Mouse (Mus musculus): Measurements from ENCODE around the gene Fgfr2.

DNA sequence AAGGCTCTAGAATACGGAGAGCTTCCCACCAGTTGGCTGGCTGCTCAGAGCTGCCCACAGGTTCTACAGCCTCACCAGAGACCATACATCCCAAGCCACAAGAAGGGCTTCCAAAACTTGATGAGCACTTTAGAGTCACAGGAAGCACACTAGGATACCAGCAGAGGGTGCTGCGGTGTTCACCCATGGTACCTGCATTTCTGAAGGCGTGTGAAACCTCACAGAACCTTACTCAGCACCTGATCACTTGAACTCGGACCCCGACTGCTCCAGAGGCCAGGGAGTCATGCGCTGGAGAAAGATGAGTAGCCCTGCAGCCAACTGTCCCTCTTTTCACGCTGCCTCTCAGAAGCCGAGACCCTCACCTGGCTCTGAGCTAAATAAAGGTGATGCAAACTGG lies 129.0 kb downstream of the Fgfr2 start:
- TF ChIP-seq CTCF (IDR thresholded peaks at IDR 0.05; ENCODE audit: low read depth): peak; percentile 20; the same call in 1 of the 2 replicates
- TF ChIP-seq EP300 (IDR thresholded peaks at IDR 0.05; ENCODE audit: low read depth): no peak

Measured in liver, postnatal 0 days (tissue).